Mouse (Mus musculus): ENCODE data around the gene Zbtb20.

DNA sequence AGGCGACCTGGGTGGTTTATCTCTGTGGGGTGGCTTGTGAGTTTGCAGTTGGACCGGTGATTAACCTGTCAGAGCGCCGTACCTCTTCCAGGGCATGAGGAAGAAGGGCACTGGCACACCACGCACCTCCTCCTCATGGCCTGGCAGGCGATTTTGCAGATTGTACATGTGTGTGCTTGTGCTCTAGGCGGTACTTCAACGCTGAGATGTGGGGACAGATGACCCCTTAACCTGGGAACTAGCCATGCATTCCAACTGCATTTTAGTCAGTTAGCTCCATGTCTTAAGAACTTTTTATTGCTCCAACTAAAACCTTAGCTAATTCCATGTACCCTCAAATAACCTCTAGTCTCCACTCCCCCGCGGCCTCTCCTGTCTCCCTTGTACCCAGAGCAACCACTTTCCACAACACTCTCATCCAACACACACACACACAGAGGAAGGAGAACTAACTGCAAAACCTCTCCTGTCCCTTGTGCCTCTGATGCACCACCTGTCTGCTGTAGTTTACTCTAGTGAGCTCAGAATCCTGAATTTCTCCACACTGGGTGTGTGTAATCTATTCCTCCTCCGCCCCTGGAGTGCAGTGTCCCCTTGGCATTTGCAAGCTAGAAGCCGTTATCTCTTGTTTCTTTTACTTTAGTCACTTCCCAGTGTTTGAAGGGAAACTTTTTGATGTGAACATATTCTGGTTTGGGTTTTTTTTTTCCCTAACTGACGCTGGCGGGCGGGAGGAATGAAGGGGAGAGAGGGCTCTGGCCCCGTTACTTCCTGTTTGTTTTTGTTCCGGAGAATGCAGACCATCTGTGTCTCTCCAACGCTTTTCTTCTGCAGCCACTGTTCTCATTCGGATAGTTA, 671.9 kb downstream of the Zbtb20 start:
- no peak for TF ChIP-seq GATA1 (IDR thresholded peaks at IDR 0.05; ENCODE audit: low read length)
- no peak for TF ChIP-seq TAL1 (IDR thresholded peaks at IDR 0.05; ENCODE audit: low read length)

Data from erythroblast, embryonic 14.5 days (primary cell).